Mouse (Mus musculus) erythroid progenitor cell, adult 5-6 weeks (primary cell): Measurements from ENCODE around the gene Ntn5. TPM values are rescaled to one million over a fixed set of nuclear protein-coding genes. Genes with fewer than 3 reads are reported as not detected.

Experiments
- ATAC-seq: replicated peaks from 2 replicates; pipeline ENCODE4 v1.8.0; 2016; ENCODE audit warnings: moderate number of reproducible peaks, mild to moderate bottlenecking, moderate TSS enrichment, inconsistent platforms; ENCODE audit not compliant: poor library complexity, low FRiP score, severe bottlenecking
- total RNA-seq, 2 experiments: library from RNA; stranded (forward) in 1 of 2; stranded (reverse) in 1 of 2; fragments of 150-400 nt in 1 of 2; fragments of 186-747, 209-891 nt in 1 of 2; gene quantifications; 2 replicates each; pipeline versions ENCODE4 v1.2.3 to v1.2.4; 2015 to 2017; ENCODE audit warnings: low replicate concordance in 2 of 2

The Ntn5 gene
- total RNA-seq, 2 experiments from 2014 or later, result not detected

- no peak for ATAC-seq
Observed at GRCm38 (mm10) chr7:45709677-45710355, 26.0 kb downstream of the Ntn5 start.

- ATAC-seq, result no peak
Observed at GRCm38 (mm10) chr7:45710477-45711191, 26.8 kb downstream of the Ntn5 start.

GRCm38 (mm10) chr7:45711316-45712021 lies 27.6 kb downstream of the Ntn5 start:
- ATAC-seq, result no peak

GRCm38 (mm10) chr7:45712022-45712757 lies 28.4 kb downstream of the Ntn5 start:
- no peak for ATAC-seq

- no peak for ATAC-seq
Observed at GRCm38 (mm10) chr7:45713396-45713795, 29.6 kb downstream of the Ntn5 start.

- ATAC-seq, result no peak
Observed at GRCm38 (mm10) chr7:45713881-45714520, 30.2 kb downstream of the Ntn5 start.

GRCm38 (mm10) chr7:45714630-45715089 lies 30.8 kb downstream of the Ntn5 start:
- ATAC-seq, result peak; percentile 52

- ATAC-seq, result peak; percentile 80
Observed at GRCm38 (mm10) chr7:45715090-45715708, 31.4 kb downstream of the Ntn5 start, which contains the start of gene Rpl18. Rpl18 (plus strand) TSS chr7:45715457.

- ATAC-seq, result no peak
Observed at GRCm38 (mm10) chr7:45715741-45716459, 32.1 kb downstream of the Ntn5 start.

GRCm38 (mm10) chr7:45716460-45716857 lies 32.6 kb downstream of the Ntn5 start:
- ATAC-seq, result no peak

- ATAC-seq, result peak; percentile 33
Observed at GRCm38 (mm10) chr7:45716952-45717917, 33.4 kb downstream of the Ntn5 start.

GRCm38 (mm10) chr7:45717918-45718297 lies 34.1 kb downstream of the Ntn5 start, which contains the start of gene Sphk2:
Sphk2 (minus strand) TSS chr7:45718002.
- ATAC-seq, result peak; percentile 66

- no peak for ATAC-seq
Observed at GRCm38 (mm10) chr7:45718331-45718730, 34.5 kb downstream of the Ntn5 start.

GRCm38 (mm10) chr7:45719180-45719579 lies 35.4 kb downstream of the Ntn5 start:
- ATAC-seq, result no peak

- ATAC-seq, result no peak
Observed at GRCm38 (mm10) chr7:45719738-45720412, 36.1 kb downstream of the Ntn5 start.

GRCm38 (mm10) chr7:45720413-45721233 lies 36.8 kb downstream of the Ntn5 start, which contains the start of gene Fam83e:
Fam83e (plus strand) TSS chr7:45721212.
- ATAC-seq, result no peak
